ENCODE assay signal across 11 mouse cellular contexts in the genomic region with DNA sequence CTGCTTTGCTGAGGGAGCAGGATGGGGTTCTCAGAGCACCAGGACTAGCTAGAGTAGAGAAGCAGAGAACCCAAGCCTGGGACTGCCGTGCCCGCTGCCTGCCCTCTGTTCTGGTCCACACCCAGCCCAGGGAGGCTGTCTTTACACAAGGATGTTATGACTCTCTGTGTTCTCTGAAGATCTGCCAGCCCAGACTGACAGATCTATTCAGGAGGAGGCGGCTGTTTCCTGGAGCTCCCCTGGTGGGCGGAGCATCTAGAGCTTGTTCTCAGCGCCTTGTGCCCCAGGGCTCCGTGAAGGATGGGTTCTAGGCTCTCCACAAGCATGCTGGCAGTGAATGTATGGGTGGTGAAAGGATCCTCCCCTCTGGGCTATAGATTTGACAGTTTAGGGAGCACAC. TPM values are rescaled to one million over a fixed set of nuclear protein-coding genes. Genes with fewer than 3 reads are reported as not detected.
DNase-seq lines count a peak whose midpoint lies in the region; ATAC-seq and TF ChIP-seq lines count a peak whose summit lies in the region.
"Had no signal": no experiment of that assay in that cellular context is flagged by ENCODE, and none has a peak within 500 bp of the region (broad histone marks: within the 10 kb centered on the region; RNA-seq: fewer than 3 reads in every experiment).

No protein-coding gene starts in this region.

- peaks cover 64% of the 10 kb centered on the region for H3K27me3 ChIP-seq in heart, embryonic 10.5 days (ENCODE audit: insufficient read depth, poor library complexity, severe bottlenecking)
- no peaks in the 10 kb centered on the region for H3K27me3 ChIP-seq in kidney, postnatal 0 days (ENCODE audit: insufficient read depth, low read length)
- H3K27me3 ChIP-seq in myocyte (ENCODE audit: control insufficient read depth, insufficient read depth, insufficient read length): no peaks in the 10 kb centered on the region
- H3K27me3 ChIP-seq: limb, embryonic 13.5 days had no signal

- peaks cover 49% of the 10 kb centered on the region for H3K4me1 ChIP-seq in heart, embryonic 10.5 days
- peaks cover 21% of the 10 kb centered on the region for H3K4me1 ChIP-seq in kidney, postnatal 0 days (replicated peaks; ENCODE audit: insufficient read depth, low read length)

- no peak overlapping the region for H3K27ac ChIP-seq in heart, embryonic 10.5 days
- H3K27ac ChIP-seq in kidney, postnatal 0 days: no peak overlapping the region
- H3K27ac ChIP-seq: limb, embryonic 13.5 days had no signal

- no peak overlapping the region for H3K4me3 ChIP-seq in heart, embryonic 10.5 days
- no peak overlapping the region for H3K4me3 ChIP-seq in kidney, postnatal 0 days (replicated peaks; ENCODE audit: low read depth, low read length)
- no peak overlapping the region for H3K4me3 ChIP-seq in myocyte
- H3K4me3 ChIP-seq: limb, embryonic 13.5 days had no signal

- no peaks in the 10 kb centered on the region for H3K79me2 ChIP-seq in myocyte (ENCODE audit: control insufficient read depth, insufficient read depth)

- no peak for ATAC-seq in kidney, postnatal 0 days (replicated peaks; ENCODE audit: low FRiP score, low read depth)

- no peak overlapping the region for H3K9ac ChIP-seq in kidney, postnatal 0 days (ENCODE audit: low read depth, low read length)
- H3K9ac ChIP-seq: limb, embryonic 13.5 days had no signal

- 35% methylated on average over 6 of the region's 6 CpGs for WGBS in heart, embryonic 10.5 days
- WGBS in kidney, postnatal 0 days: 39% methylated on average over 6 of the region's 6 CpGs

- DNase-seq in heart, adult 11 months: peak; percentile 95
- DNase-seq in heart, embryonic 10.5 days (ENCODE audit: low spot score): no peak
- peak; percentile 34 for DNase-seq in urinary bladder, postnatal 14 days (ENCODE audit: low spot score)
- no peak for DNase-seq in urinary bladder, postnatal 25 days (ENCODE audit: low spot score)
- DNase-seq in kidney, postnatal 0 days (ENCODE audit: low spot score): no peak
- DNase-seq in gastrocnemius, postnatal 10 days: no peak
- DNase-seq in cerebellum, adult 9-10 months: no peak

- H3K4me2 ChIP-seq in kidney, postnatal 0 days (ENCODE audit: low read length): no peak overlapping the region
- H3K4me2 ChIP-seq in myocyte (ENCODE audit: low read depth): peak overlapping the region; percentile 18
- H3K4me2 ChIP-seq: limb, embryonic 13.5 days had no signal

- 0 out of 2 replicates have a peak, but pooled peaks have one; percentile 10 for TF ChIP-seq CTCF in kidney, postnatal 0 days (IDR thresholded peaks at IDR 0.05; ENCODE audit: low read depth)

- no peaks in the 10 kb centered on the region for H3K36me3 ChIP-seq in heart, embryonic 10.5 days
- no peaks in the 10 kb centered on the region for H3K36me3 ChIP-seq in kidney, postnatal 0 days (ENCODE audit: insufficient read depth, low read length)
- H3K36me3 ChIP-seq in myocyte (ENCODE audit: control insufficient read depth, insufficient read depth): no peaks in the 10 kb centered on the region
- H3K36me3 ChIP-seq: G1E had no signal

- H3ac ChIP-seq in myocyte (ENCODE audit: control insufficient read depth, insufficient read length): no peak overlapping the region

- TF ChIP-seq POLR2A in myocyte (IDR thresholded peaks at IDR 0.05; ENCODE audit: insufficient read length, low read depth): no peak

- no peaks in the 10 kb centered on the region for H3K9me3 ChIP-seq in heart, embryonic 10.5 days
- no peaks in the 10 kb centered on the region for H3K9me3 ChIP-seq in kidney, postnatal 0 days (replicated peaks; ENCODE audit: low read length)
- H3K9me3 ChIP-seq: G1E; limb, embryonic 13.5 days had no signal

TF ChIP-seq in myocyte, 11 proteins besides CTCF, POLR2A, EP300 and RAD21:
- TF ChIP-seq POLR2AphosphoS2 (IDR thresholded peaks at IDR 0.05; ENCODE audit: insufficient read length, low read depth): no peak
- TF ChIP-seq REST (IDR thresholded peaks at IDR 0.05; ENCODE audit: insufficient read depth, insufficient read length): no peak
- no peak for TF ChIP-seq SRF (IDR thresholded peaks at IDR 0.05; ENCODE audit: control insufficient read depth, insufficient read length, low read depth)
- no peak for TF ChIP-seq MYOG (IDR thresholded peaks at IDR 0.05; ENCODE audit: control insufficient read depth in 1 of 3, insufficient read depth in 1 of 3, insufficient read length in 2 of 3, low read depth in 2 of 3)
- no peak for TF ChIP-seq MAX (IDR thresholded peaks at IDR 0.05; ENCODE audit: low read depth)
- TF ChIP-seq USF1 (IDR thresholded peaks at IDR 0.05; ENCODE audit: low read depth): no peak
- TF ChIP-seq E2F4 (IDR thresholded peaks at IDR 0.05; ENCODE audit: insufficient read depth): no peak
- TF ChIP-seq TCF3 (IDR thresholded peaks at IDR 0.05; ENCODE audit: insufficient read length, low read depth): no peak
- TF ChIP-seq MYOD1 (IDR thresholded peaks at IDR 0.05; ENCODE audit: control insufficient read depth in 1 of 3, insufficient read length in 2 of 3, low read depth in 2 of 3): no peak
- TF ChIP-seq CEBPB (IDR thresholded peaks at IDR 0.05; ENCODE audit: insufficient read depth, poor library complexity, severe bottlenecking): no peak
- no peak for TF ChIP-seq TCF12 (IDR thresholded peaks at IDR 0.05; ENCODE audit: insufficient read depth, poor library complexity, severe bottlenecking)

RNA-seq across cellular contexts. Expression of a gene that starts 21.3 kb away (rescaled TPM):
- polyA plus RNA-seq in heart, embryonic 10.5 days (2016; fragmentation: Nextera tagmentation; extraction: Ambion mirVana): 0.07 TPM in 1 of 2 replicates, not detected in the other
- 0.09 and 0.13 TPM in 2 replicates for polyA plus RNA-seq in kidney, postnatal 0 days (2015; fragmentation: Nextera tagmentation; extraction: Ambion mirVana)
- polyA plus RNA-seq in myocyte (2012; fragmentation: generic; extraction: Trizol): not detected
- not detected for total RNA-seq in gastrocnemius, postnatal 10 days (2021)
- polyA plus RNA-seq: G1E; small intestine, adult 2 months had no signal

Comparison
In these comparisons a context has a peak if more than half of its experiments do, and no peak if none do; other contexts are left out.
1. DNase-seq: peak in heart, adult 11 months (single experiment) and urinary bladder, postnatal 14 days (single experiment); none in heart, embryonic 10.5 days (single experiment), urinary bladder, postnatal 25 days (single experiment), kidney, postnatal 0 days (single experiment), gastrocnemius, postnatal 10 days (single experiment) and cerebellum, adult 9-10 months (single experiment).